Mouse (Mus musculus): ENCODE data around the gene Cd86. TPM values are rescaled to one million over a fixed set of nuclear protein-coding genes. Genes with fewer than 3 reads are reported as not detected.

The Cd86 gene
- polyA plus RNA-seq, 1 experiment from 2014 or later: 1.5 TPM

- H3K36me3 ChIP-seq: no peaks in the 10 kb centered on the region
- no peak overlapping the region for H3K4me2 ChIP-seq
- H3K9me3 ChIP-seq (replicated peaks): no peaks in the 10 kb centered on the region
- WGBS: 81% methylated on average over 1 of the region's 1 CpGs
- no peaks in the 10 kb centered on the region for H3K27me3 ChIP-seq
- no peak overlapping the region for H3K27ac ChIP-seq
- ATAC-seq (replicated peaks; ENCODE audit: insufficient number of reproducible peaks, insufficient read depth, low FRiP score, low read depth): no peak
- no peaks in the 10 kb centered on the region for H3K4me1 ChIP-seq (replicated peaks)
- H3K4me3 ChIP-seq: no peak overlapping the region
- no peak overlapping the region for H3K9ac ChIP-seq
Observed at GRCm38 (mm10) chr16:36655199-36655598, 10.7 kb downstream of the Cd86 start.

GRCm38 (mm10) chr16:36651174-36651766 is 14.6 kb downstream of the Cd86 start:
- Histone ChIP-seq H3K4me3 (no peak overlapping the region), H3K9ac (no peak overlapping the region), H3K9me3 (replicated peaks) (no peaks in the 10 kb centered on the region), H3K27me3 (no peaks in the 10 kb centered on the region), H3K36me3 (no peaks in the 10 kb centered on the region), H3K27ac (no peak overlapping the region), H3K4me1 (replicated peaks) (no peaks in the 10 kb centered on the region), H3K4me2 (no peak overlapping the region)
- 66% methylated on average over 6 of the region's 6 CpGs for WGBS
- ATAC-seq (replicated peaks; ENCODE audit: insufficient number of reproducible peaks, insufficient read depth, low FRiP score, low read depth): no peak

GRCm38 (mm10) chr16:36650511-36650910 is 15.4 kb downstream of the Cd86 start:
- H3K4me2 ChIP-seq: no peak overlapping the region
- WGBS: 80% methylated on average over 4 of the region's 4 CpGs
- no peak overlapping the region for H3K27ac ChIP-seq
- no peak overlapping the region for H3K4me3 ChIP-seq
- no peak for ATAC-seq (replicated peaks; ENCODE audit: insufficient number of reproducible peaks, insufficient read depth, low FRiP score, low read depth)
- no peaks in the 10 kb centered on the region for H3K9me3 ChIP-seq (replicated peaks)
- H3K9ac ChIP-seq: no peak overlapping the region
- no peaks in the 10 kb centered on the region for H3K4me1 ChIP-seq (replicated peaks)
- H3K27me3 ChIP-seq: no peaks in the 10 kb centered on the region
- no peaks in the 10 kb centered on the region for H3K36me3 ChIP-seq

GRCm38 (mm10) chr16:36649304-36649703 is 16.6 kb downstream of the Cd86 start:
- no peak overlapping the region for H3K4me2 ChIP-seq
- no peak overlapping the region for H3K4me3 ChIP-seq
- no peaks in the 10 kb centered on the region for H3K36me3 ChIP-seq
- no peak overlapping the region for H3K9ac ChIP-seq
- no peaks in the 10 kb centered on the region for H3K27me3 ChIP-seq
- no peaks in the 10 kb centered on the region for H3K4me1 ChIP-seq (replicated peaks)
- no peaks in the 10 kb centered on the region for H3K9me3 ChIP-seq (replicated peaks)
- ATAC-seq (replicated peaks; ENCODE audit: insufficient number of reproducible peaks, insufficient read depth, low FRiP score, low read depth): no peak
- WGBS: 64% methylated on average over 3 of the region's 3 CpGs
- no peak overlapping the region for H3K27ac ChIP-seq

- no peak overlapping the region for H3K9ac ChIP-seq
- no peak overlapping the region for H3K27ac ChIP-seq
- WGBS: 76% methylated on average over 6 of the region's 6 CpGs
- no peak overlapping the region for H3K4me3 ChIP-seq
- no peak for ATAC-seq (replicated peaks; ENCODE audit: insufficient number of reproducible peaks, insufficient read depth, low FRiP score, low read depth)
- H3K4me1 ChIP-seq (replicated peaks): no peaks in the 10 kb centered on the region
- no peaks in the 10 kb centered on the region for H3K9me3 ChIP-seq (replicated peaks)
- no peak overlapping the region for H3K4me2 ChIP-seq
- H3K36me3 ChIP-seq: no peaks in the 10 kb centered on the region
- no peaks in the 10 kb centered on the region for H3K27me3 ChIP-seq
Observed at GRCm38 (mm10) chr16:36645124-36645523, 20.8 kb downstream of the Cd86 start.

GRCm38 (mm10) chr16:36642696-36643046 is 23.2 kb downstream of the Cd86 start:
- Histone ChIP-seq H3K4me2 (no peak overlapping the region), H3K4me3 (no peak overlapping the region), H3K9ac (no peak overlapping the region), H3K27me3 (no peaks in the 10 kb centered on the region), H3K27ac (no peak overlapping the region), H3K9me3 (replicated peaks) (no peaks in the 10 kb centered on the region), H3K4me1 (replicated peaks) (no peaks in the 10 kb centered on the region), H3K36me3 (no peaks in the 10 kb centered on the region)
- no peak for ATAC-seq (replicated peaks; ENCODE audit: insufficient number of reproducible peaks, insufficient read depth, low FRiP score, low read depth)
- 70% methylated on average over 5 of the region's 5 CpGs for WGBS

- no peak overlapping the region for H3K9ac ChIP-seq
- no peaks in the 10 kb centered on the region for H3K27me3 ChIP-seq
- H3K4me2 ChIP-seq: no peak overlapping the region
- H3K9me3 ChIP-seq (replicated peaks): no peaks in the 10 kb centered on the region
- no peaks in the 10 kb centered on the region for H3K4me1 ChIP-seq (replicated peaks)
- 66% methylated on average over 14 of the region's 14 CpGs for WGBS
- H3K4me3 ChIP-seq: no peak overlapping the region
- H3K36me3 ChIP-seq: no peaks in the 10 kb centered on the region
- no peak for ATAC-seq (replicated peaks; ENCODE audit: insufficient number of reproducible peaks, insufficient read depth, low FRiP score, low read depth)
- no peak overlapping the region for H3K27ac ChIP-seq
Observed at GRCm38 (mm10) chr16:36641830-36642695, 23.8 kb downstream of the Cd86 start.

GRCm38 (mm10) chr16:36640993-36641392 is 24.9 kb downstream of the Cd86 start:
- Histone ChIP-seq H3K27ac (no peak overlapping the region), H3K36me3 (no peaks in the 10 kb centered on the region), H3K27me3 (no peaks in the 10 kb centered on the region), H3K4me2 (no peak overlapping the region), H3K4me3 (no peak overlapping the region), H3K9me3 (replicated peaks) (no peaks in the 10 kb centered on the region), H3K4me1 (replicated peaks) (no peaks in the 10 kb centered on the region), H3K9ac (no peak overlapping the region)
- 66% methylated on average over 5 of the region's 5 CpGs for WGBS
- no peak for ATAC-seq (replicated peaks; ENCODE audit: insufficient number of reproducible peaks, insufficient read depth, low FRiP score, low read depth)

GRCm38 (mm10) chr16:36639812-36640504 is 25.9 kb downstream of the Cd86 start:
- Histone ChIP-seq H3K4me3 (no peak overlapping the region), H3K9ac (no peak overlapping the region), H3K9me3 (replicated peaks) (no peaks in the 10 kb centered on the region), H3K4me2 (no peak overlapping the region), H3K36me3 (no peaks in the 10 kb centered on the region), H3K4me1 (replicated peaks) (no peaks in the 10 kb centered on the region), H3K27me3 (no peaks in the 10 kb centered on the region), H3K27ac (no peak overlapping the region)
- 78% methylated on average over 16 of the region's 16 CpGs for WGBS
- ATAC-seq (replicated peaks; ENCODE audit: insufficient number of reproducible peaks, insufficient read depth, low FRiP score, low read depth): no peak

- Histone ChIP-seq H3K36me3 (no peaks in the 10 kb centered on the region), H3K4me1 (replicated peaks) (no peaks in the 10 kb centered on the region), H3K4me2 (no peak overlapping the region), H3K9me3 (replicated peaks) (no peaks in the 10 kb centered on the region), H3K9ac (no peak overlapping the region), H3K27ac (no peak overlapping the region), H3K27me3 (no peaks in the 10 kb centered on the region), H3K4me3 (no peak overlapping the region)
- WGBS: 57% methylated on average over 4 of the region's 4 CpGs
- ATAC-seq (replicated peaks; ENCODE audit: insufficient number of reproducible peaks, insufficient read depth, low FRiP score, low read depth): no peak
Observed at GRCm38 (mm10) chr16:36636800-36637199, 29.1 kb downstream of the Cd86 start.

- Histone ChIP-seq H3K9me3 (replicated peaks) (no peaks in the 10 kb centered on the region), H3K27ac (no peak overlapping the region), H3K27me3 (no peaks in the 10 kb centered on the region), H3K36me3 (no peaks in the 10 kb centered on the region), H3K4me1 (replicated peaks) (no peaks in the 10 kb centered on the region), H3K4me2 (no peak overlapping the region), H3K9ac (no peak overlapping the region), H3K4me3 (no peak overlapping the region)
- ATAC-seq (replicated peaks; ENCODE audit: insufficient number of reproducible peaks, insufficient read depth, low FRiP score, low read depth): no peak
- WGBS: 85% methylated on average over 23 of the region's 23 CpGs
Observed at GRCm38 (mm10) chr16:36634971-36635710, 30.7 kb downstream of the Cd86 start.

Measured in heart, embryonic 15.5 days (tissue).